Mouse (Mus musculus): ENCODE data around the gene Scfd2.

GRCm38 (mm10) chr5:74166642-74167041 lies 364.9 kb downstream of the Scfd2 start:
- TF ChIP-seq GATA1 (IDR thresholded peaks at IDR 0.05; ENCODE audit: low read length) (no peak), TAL1 (IDR thresholded peaks at IDR 0.05; ENCODE audit: low read length) (no peak)

Measured in erythroblast, embryonic 14.5 days (primary cell).